Mouse (Mus musculus) lung, postnatal 10 days (tissue): ENCODE measurements around the gene Rab4a.
"Not testable (repeated sequence)": the region's sequence is repeated elsewhere in the genome, so short reads cannot be mapped to it uniquely, and the experiment has no call there.

Experiments
- DNase-seq: peaks from one replicate; pipeline ENCODE4 v3.0.0; 2021

The Rab4a gene

GRCm38 (mm10) chr8:123789461-123789860 is 16.3 kb upstream of the Rab4a start:
- DNase-seq: no peak

GRCm38 (mm10) chr8:123789970-123790369 is 15.8 kb upstream of the Rab4a start:
- peak; percentile 90 for DNase-seq

- DNase-seq: no peak
These were observed 14.5 kb upstream of the Rab4a start for GRCm38 (mm10) chr8:123791101-123791844.

- DNase-seq: no peak
These were observed 13.9 kb upstream of the Rab4a start for GRCm38 (mm10) chr8:123791845-123792225.

- no peak for DNase-seq
These were observed 11.9 kb upstream of the Rab4a start for GRCm38 (mm10) chr8:123793900-123794299.

- DNase-seq: no peak
These were observed 11.0 kb upstream of the Rab4a start for GRCm38 (mm10) chr8:123794766-123795165.

GRCm38 (mm10) chr8:123796758-123797157 is 9.0 kb upstream of the Rab4a start:
- no peak for DNase-seq

- DNase-seq: no peak
These were observed 7.9 kb upstream of the Rab4a start for GRCm38 (mm10) chr8:123797928-123798327.

- no peak for DNase-seq
These were observed 6.4 kb upstream of the Rab4a start for GRCm38 (mm10) chr8:123799434-123799833.

- DNase-seq: no peak
These were observed 5.9 kb upstream of the Rab4a start for GRCm38 (mm10) chr8:123799885-123800284.

GRCm38 (mm10) chr8:123800867-123801266 is 4.9 kb upstream of the Rab4a start:
- no peak for DNase-seq

- no peak for DNase-seq
These were observed 4.2 kb upstream of the Rab4a start for GRCm38 (mm10) chr8:123801538-123801937.

- no peak for DNase-seq
These were observed 2.1 kb upstream of the Rab4a start for GRCm38 (mm10) chr8:123803639-123804038.

- no peak for DNase-seq
These were observed 1.2 kb upstream of the Rab4a start for GRCm38 (mm10) chr8:123804586-123804985.

GRCm38 (mm10) chr8:123805209-123805717 is 522 bp upstream of the Rab4a start:
- DNase-seq: no peak

GRCm38 (mm10) chr8:123806374-123806935 is 670 bp downstream of the Rab4a start:
- no peak for DNase-seq

- DNase-seq: peak; percentile 36
These were observed 1.2 kb downstream of the Rab4a start for GRCm38 (mm10) chr8:123807024-123807431.

- no peak for DNase-seq
These were observed 2.2 kb downstream of the Rab4a start for GRCm38 (mm10) chr8:123807852-123808573.

- no peak for DNase-seq
These were observed 2.9 kb downstream of the Rab4a start for GRCm38 (mm10) chr8:123808671-123809070.

- DNase-seq: not testable (repeated sequence)
These were observed 3.6 kb downstream of the Rab4a start for GRCm38 (mm10) chr8:123809342-123809741.

- DNase-seq: no peak
These were observed 6.4 kb downstream of the Rab4a start for GRCm38 (mm10) chr8:123812227-123812626.

- no peak for DNase-seq
These were observed 7.5 kb downstream of the Rab4a start for GRCm38 (mm10) chr8:123813173-123813891.

GRCm38 (mm10) chr8:123813892-123814266 is 8.1 kb downstream of the Rab4a start:
- DNase-seq: no peak
